Comparison of ENCODE assay signal across 10 mouse cellular contexts in the genomic region with DNA sequence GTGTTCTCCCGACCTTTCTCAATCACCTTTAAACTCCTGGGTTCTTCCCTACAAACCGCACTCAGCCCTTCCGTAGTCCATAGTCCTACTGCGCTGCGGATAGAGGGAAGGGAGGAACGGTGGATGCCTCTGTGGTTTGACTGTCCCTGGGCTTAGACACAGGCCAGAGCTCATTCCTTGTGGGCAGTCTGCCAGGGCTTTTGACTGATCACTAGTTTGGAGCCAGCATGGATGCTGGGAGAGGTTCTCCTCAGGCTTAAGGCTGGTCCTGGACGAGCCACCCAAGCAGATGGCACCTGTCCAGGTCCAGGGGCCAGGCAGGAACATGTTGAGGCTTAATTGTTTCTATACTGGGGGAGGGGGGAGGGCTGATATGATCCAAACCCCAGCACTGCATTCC.
DNase-seq lines count a peak whose midpoint lies in the region; ATAC-seq lines count a peak whose summit lies in the region.
"Had no signal": no experiment of that assay in that cellular context is flagged by ENCODE, and none has a peak within 500 bp of the region (broad histone marks: within the 10 kb centered on the region; RNA-seq: fewer than 3 reads in every experiment).

No protein-coding gene starts in this region.

- intact Hi-C loops in left cerebral cortex, postnatal 36 days (cut with DNase I) = no loop called here

- no peaks in the 10 kb centered on the region for H3K36me3 ChIP-seq in midbrain, embryonic 14.5 days (ENCODE audit: control insufficient read depth, insufficient read depth, low read length)
- 0 out of 2 replicates have a peak, but pooled peaks cover 2% of the 10 kb centered on the region for H3K36me3 ChIP-seq in midbrain, embryonic 13.5 days
- no peaks in the 10 kb centered on the region for H3K36me3 ChIP-seq in stomach, embryonic 16.5 days (ENCODE audit: control insufficient read depth, insufficient read depth, low read length)
- H3K36me3 ChIP-seq: liver, embryonic 15.5 days had no signal

- no peak overlapping the region for H3K27ac ChIP-seq in midbrain, embryonic 14.5 days (replicated peaks; ENCODE audit: low read depth, low read length)
- no peak overlapping the region for H3K27ac ChIP-seq in midbrain, embryonic 13.5 days
- peak overlapping the region; percentile 28 for H3K27ac ChIP-seq in stomach, embryonic 16.5 days (ENCODE audit: low read length)
- H3K27ac ChIP-seq: liver, embryonic 15.5 days had no signal

- DNase-seq in heart, adult 11 months = peak; percentile 96
- DNase-seq in heart, adult 9 months (ENCODE audit: low spot score in 2 of 2) = no peak
- peak; percentile 40 for DNase-seq in midbrain, embryonic 14.5 days
- DNase-seq in gastrocnemius, adult 8-10 months (ENCODE audit: low spot score in 2 of 2) = peak; percentile 45 to 54
- no peak for DNase-seq in left cerebral cortex, postnatal 36 days (ENCODE audit: low spot score in 2 of 2)
- no peak for DNase-seq in spleen, postnatal 4 days (ENCODE audit: low spot score in 2 of 2)

- H3K27me3 ChIP-seq in midbrain, embryonic 14.5 days (ENCODE audit: control insufficient read depth, insufficient read depth, low read length) = no peaks in the 10 kb centered on the region
- no peaks in the 10 kb centered on the region for H3K27me3 ChIP-seq in midbrain, embryonic 13.5 days
- no peaks in the 10 kb centered on the region for H3K27me3 ChIP-seq in stomach, embryonic 16.5 days (ENCODE audit: control insufficient read depth, insufficient read depth, low read length)
- H3K27me3 ChIP-seq: liver, embryonic 15.5 days had no signal

- ATAC-seq in midbrain, embryonic 14.5 days (ENCODE audit: low FRiP score, low TSS enrichment) = no peak
- no peak for ATAC-seq in midbrain, embryonic 13.5 days
- ATAC-seq in stomach, embryonic 16.5 days (ENCODE audit: insufficient read depth, low FRiP score) = peak; percentile 59; the same call in 1 of the 2 replicates
- ATAC-seq: CD4-positive, CD25-positive, alpha-beta regulatory T cell, adult 4 months had no signal

- H3K9me3 ChIP-seq in midbrain, embryonic 14.5 days (ENCODE audit: control insufficient read depth, low read length) = no peaks in the 10 kb centered on the region
- H3K9me3 ChIP-seq in midbrain, embryonic 13.5 days = no peaks in the 10 kb centered on the region
- no peaks in the 10 kb centered on the region for H3K9me3 ChIP-seq in stomach, embryonic 16.5 days (replicated peaks; ENCODE audit: control insufficient read depth, low read length)
- H3K9me3 ChIP-seq: liver, embryonic 15.5 days had no signal

- H3K4me1 ChIP-seq in midbrain, embryonic 14.5 days (ENCODE audit: control insufficient read depth, insufficient read depth, low read length) = no peaks in the 10 kb centered on the region
- 0 out of 2 replicates have a peak, but pooled peaks cover 10% of the 10 kb centered on the region for H3K4me1 ChIP-seq in midbrain, embryonic 13.5 days (replicated peaks)
- peaks cover 59% of the 10 kb centered on the region for H3K4me1 ChIP-seq in stomach, embryonic 16.5 days (ENCODE audit: control insufficient read depth, insufficient read depth, low read length)

- H3K4me3 ChIP-seq in midbrain, embryonic 14.5 days (replicated peaks; ENCODE audit: low read depth, low read length) = no peak overlapping the region
- no peak overlapping the region for H3K4me3 ChIP-seq in midbrain, embryonic 13.5 days (replicated peaks)
- H3K4me3 ChIP-seq in stomach, embryonic 16.5 days (replicated peaks; ENCODE audit: low read length) = no peak overlapping the region
- H3K4me3 ChIP-seq: liver, embryonic 15.5 days had no signal

- H3K4me2 ChIP-seq in midbrain, embryonic 14.5 days (ENCODE audit: low read length) = no peak overlapping the region
- H3K4me2 ChIP-seq in midbrain, embryonic 13.5 days (replicated peaks) = no peak overlapping the region
- H3K4me2 ChIP-seq in stomach, embryonic 16.5 days (ENCODE audit: low read depth, low read length) = no peak overlapping the region
- H3K4me2 ChIP-seq: liver, embryonic 15.5 days had no signal

- no peak overlapping the region for H3K9ac ChIP-seq in midbrain, embryonic 14.5 days (replicated peaks; ENCODE audit: low read length)
- H3K9ac ChIP-seq in midbrain, embryonic 13.5 days (replicated peaks) = no peak overlapping the region
- peak overlapping the region; percentile 8; the same call in 1 of the 2 replicates for H3K9ac ChIP-seq in stomach, embryonic 16.5 days (ENCODE audit: low read length)
- H3K9ac ChIP-seq: liver, embryonic 15.5 days had no signal

- WGBS in midbrain, embryonic 14.5 days = 86% methylated on average over 7 of the region's 7 CpGs
- WGBS in midbrain, embryonic 13.5 days = 84% methylated on average over 7 of the region's 7 CpGs
- WGBS in stomach, embryonic 16.5 days = 40% methylated on average over 7 of the region's 7 CpGs

Comparison
In these comparisons a context has a peak if more than half of its experiments do, and no peak if none do; other contexts are left out.
1. DNase-seq: peak in heart, adult 11 months (single experiment), midbrain, embryonic 14.5 days (single experiment) and gastrocnemius, adult 8-10 months (2 of 2); none in heart, adult 9 months (0 of 2), left cerebral cortex, postnatal 36 days (0 of 2) and spleen, postnatal 4 days (0 of 2).